Mouse (Mus musculus) splenic B cell, adult 2 months (primary cell): ENCODE results near the gene Accs.

Experiments
- DNase-seq: peaks from one replicate; pipeline ENCODE4 v3.0.0-alpha.2; 2011; ENCODE audit warnings: low read depth, low spot score
- H3K27me3 ChIP-seq: 2 replicates; pipeline ENCODE4 v1.6.1; 2012; ENCODE audit warnings: mild to moderate bottlenecking, low read length, moderate library complexity, mixed read lengths; ENCODE audit not compliant: control insufficient read depth, poor library complexity, insufficient read depth, severe bottlenecking
- H3K36me3 ChIP-seq: 2 replicates; pipeline ENCODE4 v1.6.1; 2012; ENCODE audit warnings: mild to moderate bottlenecking, low read length, moderate library complexity, mixed read lengths; ENCODE audit not compliant: control insufficient read depth, poor library complexity, insufficient read depth, severe bottlenecking

The Accs gene

DNA sequence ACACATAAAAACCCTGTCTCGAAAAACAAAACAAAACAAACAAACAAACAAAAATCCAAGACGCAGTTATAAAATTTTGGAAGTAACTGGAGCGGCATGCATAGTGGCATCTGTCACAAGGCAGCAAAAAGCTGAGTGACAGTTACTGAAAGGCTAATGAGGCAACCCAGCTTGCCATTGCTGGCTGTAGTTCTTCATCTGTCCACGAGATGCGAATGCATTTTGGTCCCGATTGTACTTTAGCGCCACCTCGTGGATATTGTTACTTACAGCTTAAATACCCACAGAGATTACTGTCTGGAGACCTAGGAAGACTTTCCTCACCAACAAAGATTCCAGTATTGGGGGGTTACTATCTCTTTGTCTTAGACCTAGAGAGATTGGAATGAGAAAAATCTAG, 26.2 kb downstream of the Accs start:
- Histone ChIP-seq H3K27me3 (no peaks in the 10 kb centered on the region), H3K36me3 (no peaks in the 10 kb centered on the region)
- DNase-seq = peak; percentile 96

GRCm38 (mm10) chr2:93822045-93822749, 27.5 kb downstream of the Accs start, which contains the start of gene Ext2:
Gene Ext2, minus strand, starts transcription at chr2:93822568.
- DNase-seq = peak; percentile 89
- Histone ChIP-seq H3K36me3 (no peaks in the 10 kb centered on the region), H3K27me3 (no peaks in the 10 kb centered on the region)

DNA sequence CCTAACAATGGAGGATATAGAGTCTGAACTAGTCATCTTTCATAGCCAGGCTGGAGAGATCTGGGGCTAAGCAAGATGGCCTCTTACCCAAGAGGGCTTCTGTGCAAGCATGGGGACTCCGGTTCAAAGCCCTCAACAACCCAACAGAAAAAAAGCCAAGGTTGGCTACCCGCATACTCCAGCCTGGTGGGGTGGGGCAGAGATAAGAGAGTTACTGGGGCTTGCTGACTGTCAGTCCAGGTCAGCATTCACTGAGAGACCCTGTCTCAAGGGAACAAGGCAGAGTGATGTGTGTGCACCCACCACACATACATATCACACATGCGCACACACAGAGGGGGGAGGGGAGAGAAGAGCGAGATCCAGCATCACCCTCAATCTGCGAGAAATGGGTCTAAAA, 32.0 kb downstream of the Accs start:
- H3K36me3 ChIP-seq = peaks cover 6% of the 10 kb centered on the region
- DNase-seq = no peak

DNA sequence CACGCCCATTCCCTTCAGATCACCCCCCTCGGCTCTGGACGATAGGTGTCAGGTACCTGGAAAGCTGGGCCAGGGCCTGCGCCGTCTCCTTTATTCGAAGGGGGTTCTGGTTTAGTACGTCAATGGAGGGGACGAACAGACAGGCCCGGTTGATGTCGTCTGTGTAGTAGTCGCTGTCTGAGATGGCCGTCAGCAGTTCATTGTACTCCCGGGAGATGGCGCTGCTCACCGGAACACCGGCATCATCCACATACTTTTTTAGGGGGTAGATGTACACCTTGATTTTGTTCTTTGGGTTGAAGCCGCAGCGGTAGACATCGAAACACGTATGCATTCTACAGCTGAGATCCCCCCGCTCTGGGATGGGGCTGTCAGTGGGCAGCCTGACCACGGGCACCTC, 36.4 kb downstream of the Accs start:
- DNase-seq = no peak
- Histone ChIP-seq H3K36me3 (peaks cover 6% of the 10 kb centered on the region), H3K27me3 (no peaks in the 10 kb centered on the region)

More for the DNA sequence above, 32.0 kb downstream of the Accs start:
- H3K27me3 ChIP-seq = no peaks in the 10 kb centered on the region

GRCm38 (mm10) chr2:93811812-93812211, 37.9 kb downstream of the Accs start:
- DNase-seq = peak; percentile 79
- H3K36me3 ChIP-seq = peaks cover 6% of the 10 kb centered on the region

GRCm38 (mm10) chr2:93809931-93810330, 39.8 kb downstream of the Accs start:
- Histone ChIP-seq H3K27me3 (no peaks in the 10 kb centered on the region), H3K36me3 (peaks cover 8% of the 10 kb centered on the region)
- peak; percentile 54 for DNase-seq

More at GRCm38 (mm10) chr2:93811812-93812211, 37.9 kb downstream of the Accs start:
- no peaks in the 10 kb centered on the region for H3K27me3 ChIP-seq

- DNase-seq = no peak
- no peaks in the 10 kb centered on the region for H3K27me3 ChIP-seq
- peaks cover 4% of the 10 kb centered on the region for H3K36me3 ChIP-seq
These were observed 41.7 kb downstream of the Accs start for GRCm38 (mm10) chr2:93808071-93808470.

DNA sequence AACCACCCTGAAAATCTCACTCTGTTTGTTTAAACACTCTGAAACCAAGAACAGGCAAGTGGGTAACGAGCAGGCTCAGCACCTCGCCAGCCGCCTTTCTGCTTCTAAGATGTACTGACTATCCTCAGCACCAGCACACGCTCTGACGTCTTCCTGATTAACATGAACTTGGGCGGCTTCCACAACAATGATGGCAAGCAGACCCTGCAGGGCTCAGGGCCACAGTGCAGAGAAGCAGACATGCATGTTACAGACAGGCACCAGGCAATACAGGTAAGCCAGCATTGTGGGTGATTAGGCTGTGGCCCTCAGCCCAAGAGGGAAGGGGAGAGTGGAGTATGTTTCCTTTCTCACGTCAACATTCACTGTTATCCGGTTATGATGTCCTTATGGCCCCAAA, 42.3 kb downstream of the Accs start:
- no peak for DNase-seq
- H3K27me3 ChIP-seq = no peaks in the 10 kb centered on the region
- peaks cover 2% of the 10 kb centered on the region for H3K36me3 ChIP-seq

- DNase-seq = no peak
- H3K36me3 ChIP-seq = peaks cover 4% of the 10 kb centered on the region
These were observed 43.1 kb downstream of the Accs start for GRCm38 (mm10) chr2:93806487-93807201.

DNA sequence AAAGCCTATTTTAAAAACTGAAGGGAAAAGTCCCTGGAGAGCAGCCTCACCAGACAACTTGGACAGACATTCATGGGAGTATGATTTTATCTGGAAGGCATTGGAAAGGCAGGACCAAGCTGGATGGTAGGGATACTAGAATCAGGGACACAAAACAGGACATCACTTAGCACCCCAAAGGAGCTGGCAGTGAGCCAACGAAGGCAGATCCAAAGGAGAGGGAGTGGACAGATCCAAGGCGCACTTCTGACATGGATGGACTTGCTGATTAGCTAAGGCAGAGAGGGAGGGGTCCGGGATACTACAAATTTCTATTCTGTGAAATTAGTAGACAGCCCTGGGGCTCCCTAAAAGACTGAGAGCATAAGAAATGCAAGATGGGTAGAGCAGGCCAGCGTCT, 44.2 kb downstream of the Accs start:
- Histone ChIP-seq H3K27me3 (no peaks in the 10 kb centered on the region), H3K36me3 (peaks cover 6% of the 10 kb centered on the region)
- no peak for DNase-seq

More at GRCm38 (mm10) chr2:93806487-93807201, 43.1 kb downstream of the Accs start:
- no peaks in the 10 kb centered on the region for H3K27me3 ChIP-seq

- no peaks in the 10 kb centered on the region for H3K27me3 ChIP-seq
- peaks cover 7% of the 10 kb centered on the region for H3K36me3 ChIP-seq
- no peak for DNase-seq
These were observed 44.7 kb downstream of the Accs start for GRCm38 (mm10) chr2:93805066-93805465.

DNA sequence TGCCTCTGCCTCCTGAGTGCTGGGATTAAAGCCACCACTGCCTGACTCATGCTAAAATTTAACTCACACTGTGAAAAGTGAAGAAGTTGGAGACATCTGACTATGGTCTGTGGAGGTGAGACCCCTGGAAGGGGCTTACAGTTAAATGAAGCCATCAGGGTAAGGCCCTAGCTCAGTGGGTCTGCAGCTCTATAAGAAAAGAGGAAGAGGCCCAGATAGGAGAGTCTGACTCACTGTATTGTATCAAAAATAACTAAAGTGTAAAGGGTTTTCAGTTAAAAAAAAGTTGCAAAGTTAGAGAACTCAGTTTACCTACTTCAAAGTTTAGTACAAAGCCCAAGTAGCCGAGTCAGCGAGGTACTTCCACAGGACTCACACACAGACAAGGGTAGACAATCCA, 46.8 kb downstream of the Accs start:
- Histone ChIP-seq H3K36me3 (peaks cover 9% of the 10 kb centered on the region), H3K27me3 (no peaks in the 10 kb centered on the region)
- DNase-seq = no peak

DNA sequence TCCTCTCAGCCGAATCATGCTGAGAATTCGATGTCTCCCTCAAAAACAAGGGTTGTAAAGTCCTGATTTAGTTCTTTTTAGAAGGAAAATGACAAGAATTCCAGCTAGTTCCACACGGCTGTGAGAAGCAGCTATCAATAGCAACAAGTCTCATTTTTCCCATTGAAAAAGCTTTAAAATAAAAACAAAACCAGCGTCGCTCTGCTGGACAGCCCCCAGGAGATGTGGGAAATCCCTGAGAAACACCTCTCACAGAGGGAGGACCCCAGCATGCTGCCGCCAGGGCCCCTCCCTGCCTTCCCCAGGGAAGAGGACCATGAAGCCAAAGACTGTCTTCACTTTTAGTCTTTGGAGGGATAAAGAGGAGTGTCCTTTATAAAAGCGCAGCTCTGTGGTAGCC, 48.6 kb downstream of the Accs start:
- no peak for DNase-seq
- Histone ChIP-seq H3K27me3 (no peaks in the 10 kb centered on the region), H3K36me3 (peaks cover 11% of the 10 kb centered on the region)

- no peak for DNase-seq
- Histone ChIP-seq H3K27me3 (no peaks in the 10 kb centered on the region), H3K36me3 (peaks cover 13% of the 10 kb centered on the region)
These were observed 52.5 kb downstream of the Accs start for GRCm38 (mm10) chr2:93797162-93797795.

GRCm38 (mm10) chr2:93794375-93794774, 55.4 kb downstream of the Accs start:
- Histone ChIP-seq H3K27me3 (no peaks in the 10 kb centered on the region), H3K36me3 (peaks cover 8% of the 10 kb centered on the region)
- no peak for DNase-seq
